Mouse (Mus musculus) left cerebral cortex, adult 18-20 months (tissue): ENCODE data around the gene Selenov. TPM values are rescaled to one million over a fixed set of nuclear protein-coding genes. Genes with fewer than 3 reads are reported as not detected.

Experiments
- DNase-seq, 2 experiments: peaks; one replicate each; pipeline ENCODE4 v3.0.0; 2021 to 2022; ENCODE audit warnings: low spot score in 2 of 2, mixed read lengths in 1 of 2
- long read RNA-seq, 2 experiments: library from polyadenylated mRNA; stranded (forward); transcript quantifications; one replicate each; pipeline ENCODE4 v2.0.0; 2021
- total RNA-seq, 2 experiments: library from RNA; stranded (reverse); gene quantifications; 2 replicates each; pipeline ENCODE4 v1.2.3; 2021

Gene Selenov
- total RNA-seq: under 1 TPM in 1 of 2 experiments, not detected in 1; 0.44 TPM
- long read RNA-seq, experiment 1, partial matches to known transcripts: 0 of 1 reads
- long read RNA-seq, experiment 1, other reads (novel, unspliced or antisense): 1 of 1 reads
- long read RNA-seq, experiment 2: 0 reads

DNA sequence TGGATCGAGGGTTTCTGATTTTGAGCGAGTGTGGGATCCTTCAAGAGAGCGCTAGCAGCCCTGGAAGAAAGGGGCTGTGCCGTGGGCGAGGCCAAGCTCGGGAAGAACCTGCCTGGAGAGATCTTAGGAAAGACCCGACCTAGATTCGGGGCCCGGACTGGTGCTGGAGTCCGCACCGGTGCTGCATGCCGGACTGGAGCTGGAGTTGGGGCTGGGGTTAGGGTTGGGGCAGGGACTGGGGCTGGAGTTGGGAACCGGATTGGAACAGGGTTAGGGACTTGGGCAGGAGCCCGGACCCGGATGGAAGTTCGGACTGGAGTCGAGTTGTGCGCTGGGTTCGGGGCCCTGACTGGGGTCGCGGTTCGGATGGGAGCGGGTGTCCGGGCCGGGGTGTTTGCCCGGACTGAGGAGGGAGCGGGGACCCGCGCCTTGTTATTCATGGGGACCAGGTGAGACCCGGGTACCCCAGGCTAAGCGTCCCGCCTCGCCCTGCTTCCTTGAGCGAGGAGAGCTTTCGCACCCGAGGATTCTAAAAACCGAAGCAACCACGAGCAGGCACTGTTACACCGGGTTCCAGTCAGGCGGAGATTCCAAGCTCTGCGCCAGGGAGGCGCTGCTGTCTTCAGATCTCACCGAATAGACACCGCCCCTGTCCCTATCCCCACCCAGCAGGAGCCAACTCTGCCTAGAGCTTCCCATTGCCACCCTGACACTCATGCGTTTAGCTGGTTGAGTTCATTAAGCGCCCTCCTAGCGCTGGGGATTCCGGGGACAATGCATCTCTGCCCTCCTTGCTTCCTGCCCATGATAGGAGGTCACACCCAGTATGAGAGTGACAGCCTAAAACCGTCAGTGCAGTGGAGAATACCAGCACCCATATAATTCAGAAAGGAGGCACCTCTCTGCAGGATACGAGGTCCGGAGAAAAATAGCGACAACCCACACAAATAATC lies at the start of gene Selenov:
TSS of gene Selenov (minus strand) at position 549 of the 953 bp plus-strand sequence.
- DNase-seq: peak; percentile 39 to 47

DNA sequence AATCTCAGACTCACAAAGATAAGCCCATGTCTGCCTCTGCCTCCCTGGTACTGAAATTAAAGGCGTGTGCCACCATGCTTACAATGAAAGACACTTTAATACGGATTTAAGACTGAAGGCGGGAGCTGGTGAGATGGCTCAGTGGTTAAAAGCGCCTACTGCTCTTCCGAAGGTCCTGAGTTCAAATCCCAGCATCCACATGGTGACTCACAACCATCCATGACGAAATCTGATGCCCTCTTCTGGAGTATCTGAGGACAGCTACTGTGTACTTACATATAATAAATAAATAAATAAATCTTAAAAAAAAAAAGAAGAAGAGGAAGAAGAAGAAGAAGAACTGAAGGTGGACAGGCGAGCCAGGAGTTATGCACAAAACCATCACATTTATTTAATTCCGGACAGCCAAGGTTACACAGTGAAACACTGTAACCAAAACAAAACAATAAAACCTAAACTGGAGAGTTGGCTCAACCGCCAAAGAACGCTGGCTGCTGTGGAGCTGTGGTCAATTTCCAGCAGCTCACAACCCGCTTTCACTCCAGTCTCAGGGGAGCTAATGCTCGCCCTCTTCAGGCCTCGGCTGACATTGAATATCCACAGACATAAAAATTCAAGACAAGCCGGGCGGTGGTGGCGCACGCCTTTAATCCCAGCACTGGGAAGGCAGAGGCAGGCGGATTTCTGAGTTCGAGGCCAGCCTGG lies 48.4 kb upstream of the Selenov start:
- no peak for DNase-seq

DNA sequence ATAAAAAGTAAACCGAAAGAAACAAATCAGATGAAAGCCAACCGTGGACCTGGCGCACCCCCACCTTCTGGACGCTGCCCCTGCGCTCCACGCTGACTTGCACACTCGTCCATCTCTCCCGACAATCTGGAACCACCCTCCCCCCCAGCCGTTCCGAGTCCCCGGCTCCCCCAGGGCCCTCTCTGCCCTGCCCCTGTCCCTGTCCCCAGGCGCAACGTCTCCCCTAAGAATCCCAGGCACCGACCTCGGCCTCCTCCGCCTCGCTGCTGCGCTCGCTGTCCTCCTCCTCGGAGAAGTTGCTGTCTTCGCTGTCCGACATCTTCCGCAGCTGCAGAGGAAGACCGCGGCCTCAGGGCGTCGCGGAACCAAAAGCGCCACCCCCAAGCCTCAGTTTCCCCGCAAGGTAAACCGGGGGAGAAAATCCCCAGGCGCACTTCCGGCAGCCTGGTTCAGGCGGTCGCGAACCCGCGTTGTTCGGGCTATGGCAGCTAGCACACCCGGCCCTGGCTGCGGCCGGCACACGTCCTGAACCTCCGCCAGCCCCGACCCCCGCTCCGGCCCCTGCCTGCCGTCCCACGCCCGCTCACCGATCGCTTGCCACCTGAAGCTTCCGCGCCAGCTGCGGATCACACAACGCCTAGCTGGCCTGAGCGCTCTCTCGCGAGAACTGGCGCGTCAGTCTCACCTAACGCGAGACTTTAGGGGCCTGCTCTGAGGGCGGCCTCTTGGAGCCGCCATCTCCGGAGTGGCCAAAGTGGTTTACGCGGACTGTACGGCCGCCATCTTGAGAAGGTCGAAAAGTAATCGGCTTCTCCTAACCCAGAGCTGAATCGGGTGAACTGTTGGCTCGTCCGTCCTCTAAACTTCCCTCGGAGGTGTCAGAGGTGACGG lies 47.4 kb upstream of the Selenov start, which contains the start of gene Supt5:
TSS of gene Supt5 (minus strand) at position 639 of the 891 bp plus-strand sequence.
- DNase-seq: peak; percentile 96 to 97

DNA sequence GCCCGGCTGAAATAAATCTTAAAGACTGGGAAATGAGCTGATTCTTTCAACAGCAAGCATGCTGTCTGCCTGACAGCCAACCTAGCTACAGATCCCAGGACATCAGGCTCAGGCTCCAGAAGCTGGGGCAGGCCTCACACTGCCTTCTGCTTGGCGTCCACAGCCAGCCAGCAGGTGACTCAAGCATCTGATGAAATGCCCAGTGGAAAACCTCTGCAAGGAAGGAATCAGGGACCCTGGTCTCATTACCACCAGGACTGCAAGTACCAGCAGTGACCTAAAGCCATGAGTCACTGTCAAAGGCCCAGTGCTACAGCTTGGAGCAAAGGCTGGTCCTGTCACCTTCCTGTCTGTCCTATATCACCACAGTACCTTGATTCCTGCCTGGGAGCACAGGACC lies 44.5 kb upstream of the Selenov start:
- DNase-seq: no peak

DNA sequence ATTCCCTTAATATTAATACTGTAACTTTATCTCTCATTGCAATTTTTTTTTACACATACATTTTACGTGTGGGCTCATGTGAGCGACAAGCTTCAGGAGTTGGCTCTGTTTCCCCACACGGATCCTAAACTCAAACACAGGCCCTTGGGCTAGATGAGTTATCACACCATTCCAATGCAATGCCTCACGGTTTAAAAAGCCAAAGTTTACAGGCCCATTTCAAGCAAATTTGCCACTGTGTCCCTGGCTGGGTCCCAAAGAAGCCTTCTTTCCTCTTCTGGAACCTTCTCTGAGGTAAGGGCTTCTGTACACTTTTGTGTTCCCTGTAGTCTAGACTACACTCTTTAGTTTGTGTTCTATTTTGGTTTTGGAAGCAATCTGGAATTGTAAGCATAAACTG lies 43.5 kb upstream of the Selenov start:
- no peak for DNase-seq

DNA sequence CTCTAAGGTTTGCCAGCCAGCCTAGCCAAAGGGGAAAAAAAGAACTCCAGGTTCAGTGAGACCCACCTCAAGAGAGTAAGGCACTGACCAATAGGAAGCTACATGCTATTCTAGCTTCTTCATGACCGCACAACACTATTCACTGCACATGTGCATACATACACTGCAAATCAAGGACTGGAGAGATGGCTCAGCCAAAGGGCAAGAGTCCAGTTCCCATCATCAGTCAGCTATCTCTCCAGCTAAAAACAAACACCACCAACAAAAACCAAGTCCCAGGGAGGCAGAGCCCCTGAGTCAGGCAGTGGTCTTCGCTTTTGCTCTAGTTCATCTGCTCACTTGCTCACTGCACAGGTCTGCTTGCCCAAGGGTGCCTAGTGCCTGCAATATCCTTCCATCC lies 37.3 kb upstream of the Selenov start:
- DNase-seq: no peak

DNA sequence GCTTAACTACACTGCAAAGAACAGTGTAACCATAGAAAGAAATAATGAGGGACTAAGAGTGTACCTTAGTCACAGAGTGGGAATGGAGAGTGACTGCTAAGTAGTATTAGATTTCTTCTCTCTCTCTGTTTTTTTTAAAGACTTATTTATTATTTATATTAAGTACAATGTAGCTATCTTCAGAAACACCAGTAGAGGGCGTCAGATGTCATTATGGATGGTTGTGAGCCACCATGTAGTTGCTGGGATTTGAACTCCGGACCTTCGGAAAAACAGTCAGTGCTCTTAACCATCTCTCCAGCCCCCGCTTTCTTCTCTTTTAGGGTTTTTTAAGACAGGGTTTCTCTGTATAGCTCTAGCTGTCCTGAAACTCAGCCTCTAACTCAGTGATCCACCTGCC lies 35.5 kb upstream of the Selenov start:
- no peak for DNase-seq

DNA sequence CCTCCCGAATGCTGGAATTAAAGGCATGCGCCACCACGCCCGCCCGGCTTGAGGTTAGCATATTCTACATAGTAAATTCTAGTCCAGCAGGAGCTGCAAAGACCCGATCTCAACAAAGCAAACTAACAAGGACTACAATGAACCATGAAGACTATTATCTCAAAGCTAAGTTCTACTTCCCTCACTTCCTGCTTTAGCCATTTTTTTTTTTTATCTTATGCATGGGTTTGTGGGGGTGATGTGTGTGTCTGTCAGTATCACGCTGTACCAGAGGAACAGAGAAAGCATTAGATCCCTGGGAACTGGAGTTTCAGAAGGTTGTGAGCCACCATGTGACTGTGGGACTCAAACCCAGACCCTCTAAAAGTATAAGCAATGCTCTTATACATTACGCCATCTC lies 34.3 kb upstream of the Selenov start:
- no peak for DNase-seq

DNA sequence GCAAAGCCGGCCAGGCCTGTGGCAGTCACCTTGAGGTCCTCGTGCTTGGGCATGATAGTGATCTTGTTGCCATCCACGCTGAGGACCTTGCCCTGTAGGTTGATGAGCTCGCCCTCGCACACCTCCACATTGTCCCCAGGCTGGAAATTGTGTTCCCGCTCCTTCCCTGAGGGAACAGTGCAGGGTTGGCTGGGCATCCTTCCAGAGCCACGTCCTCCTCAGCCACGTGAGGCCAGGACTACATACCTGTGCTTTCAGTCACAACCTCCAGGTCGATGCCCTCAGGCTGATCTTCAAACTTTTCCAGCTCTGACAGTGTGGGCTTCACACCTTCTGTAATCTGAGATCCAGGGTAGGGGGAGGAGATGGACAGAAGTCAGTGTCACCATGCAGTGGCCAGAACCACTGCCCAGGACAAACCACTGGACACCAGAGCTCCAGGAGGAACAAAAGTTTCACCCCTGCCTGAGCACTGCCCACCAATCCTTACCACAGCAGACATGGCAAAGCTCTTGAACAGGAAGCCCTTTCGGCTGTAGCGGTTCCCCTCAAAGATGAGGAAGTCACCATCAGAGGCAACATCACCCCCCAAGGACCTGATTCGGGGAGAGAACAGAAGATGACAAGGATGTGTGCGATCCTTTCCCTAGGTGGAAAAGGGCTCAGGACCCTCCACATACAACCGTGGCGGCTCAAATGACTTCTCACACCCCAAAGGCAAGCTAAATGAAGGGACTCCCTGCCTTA lies 31.2 kb upstream of the Selenov start:
- DNase-seq: no peak

DNA sequence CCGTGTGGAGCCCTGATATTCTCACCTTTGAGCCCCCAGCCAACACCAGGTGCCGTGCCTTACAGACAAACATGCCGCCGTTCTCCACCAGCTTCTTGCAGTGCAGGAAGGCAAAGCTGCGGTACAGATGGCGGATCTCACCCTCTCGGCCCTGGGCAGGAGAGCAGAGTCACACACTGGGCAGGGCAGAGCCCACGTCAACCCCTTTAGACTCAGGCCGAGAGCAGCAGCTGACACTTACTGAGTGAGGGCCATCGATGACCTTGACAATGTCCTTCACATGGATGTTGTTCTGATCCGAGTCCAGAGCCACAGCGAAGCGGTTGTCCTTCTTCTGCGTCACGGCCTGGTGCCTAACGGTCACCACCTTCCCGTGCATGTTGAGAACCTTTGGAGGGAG lies 27.7 kb upstream of the Selenov start:
- DNase-seq: no peak

DNA sequence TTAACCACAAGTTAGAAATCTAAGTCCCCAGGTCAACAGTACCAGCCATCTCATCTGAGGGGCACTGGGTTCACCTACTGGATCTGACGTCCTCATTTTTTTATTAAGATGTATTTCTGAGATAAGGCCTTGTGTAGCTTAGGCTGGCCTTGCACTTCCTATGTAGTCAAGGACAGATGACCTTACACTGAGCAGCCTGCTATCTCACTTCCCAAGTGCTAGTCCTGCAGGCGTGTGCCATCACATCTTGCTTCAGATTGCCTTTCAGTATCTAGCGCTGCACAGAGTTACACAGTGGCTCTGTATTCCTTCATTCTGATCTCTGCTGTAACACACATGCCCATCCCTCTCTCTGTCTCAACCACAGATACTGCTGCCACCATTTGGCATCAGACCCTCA lies 27.1 kb upstream of the Selenov start:
- DNase-seq: no peak

DNA sequence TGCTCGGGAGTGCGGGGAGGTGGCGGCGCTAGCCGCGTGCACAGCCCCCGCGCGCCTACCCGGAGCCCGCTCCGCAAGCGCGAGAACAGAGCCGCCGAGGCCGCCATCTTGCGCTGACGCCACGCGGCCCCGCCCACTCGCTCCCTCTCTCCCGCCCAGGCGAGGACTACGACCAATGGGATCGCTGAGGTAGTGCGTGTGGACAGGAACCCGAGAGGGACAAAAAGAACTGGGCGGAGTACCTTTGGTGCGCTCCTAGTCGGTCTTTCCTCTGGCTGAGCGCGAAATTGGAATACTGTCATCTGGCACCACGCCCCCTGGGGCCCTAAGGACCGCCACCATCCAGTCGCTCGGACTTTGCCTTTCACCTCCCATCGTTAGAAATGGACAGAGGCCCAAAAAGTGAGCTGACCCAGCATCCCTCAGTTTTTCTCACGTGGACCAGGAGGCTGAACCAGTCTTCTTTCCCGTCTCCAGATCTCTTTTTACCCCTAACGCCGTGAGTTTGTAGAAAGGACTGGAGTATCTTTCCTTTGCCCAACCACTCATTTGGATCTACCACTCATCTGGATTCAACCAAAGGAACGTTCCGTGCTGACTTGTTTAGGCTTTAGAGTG lies 21.0 kb upstream of the Selenov start, which contains the start of gene Timm50:
TSS of gene Timm50 (minus strand) at position 147 of the 618 bp plus-strand sequence.
- DNase-seq: peak; percentile 99 to 100

DNA sequence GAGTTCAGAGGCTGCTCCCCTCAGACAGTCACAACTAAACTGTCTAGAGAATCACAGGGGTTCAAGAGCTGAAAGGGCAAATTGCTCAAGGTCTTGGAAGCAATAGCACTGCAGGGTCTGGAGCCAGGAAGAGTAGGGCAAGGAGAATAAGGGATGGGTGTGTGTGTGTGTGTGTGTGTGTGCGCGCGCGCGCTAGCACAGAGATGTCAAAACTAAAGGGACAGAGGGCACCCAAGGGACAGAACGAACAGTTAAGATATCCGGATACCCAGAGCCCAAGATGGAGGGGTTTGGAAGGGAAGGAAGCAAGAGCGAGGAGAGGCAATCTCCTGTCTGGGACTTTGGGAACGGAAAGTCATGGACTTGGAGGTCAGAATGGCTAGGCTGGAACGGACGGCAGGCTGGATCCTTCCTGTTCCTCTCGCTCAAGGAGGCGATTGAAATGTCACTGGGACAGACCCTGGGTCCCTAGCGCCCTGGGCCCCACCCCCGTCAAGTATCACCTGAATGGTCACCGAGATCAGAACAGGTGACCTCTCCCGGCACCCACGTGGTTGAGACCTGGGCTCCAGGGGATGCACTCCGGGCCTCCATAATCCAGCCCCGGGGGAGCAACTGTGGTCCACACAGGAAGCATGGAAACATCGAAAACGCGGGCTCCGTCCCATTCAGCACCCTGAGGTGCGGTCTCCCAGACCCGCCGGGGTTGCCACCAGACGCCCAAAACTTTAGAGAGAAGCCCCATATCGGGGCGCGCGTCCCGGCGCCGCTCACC lies 20.4 kb upstream of the Selenov start:
- no peak for DNase-seq

DNA sequence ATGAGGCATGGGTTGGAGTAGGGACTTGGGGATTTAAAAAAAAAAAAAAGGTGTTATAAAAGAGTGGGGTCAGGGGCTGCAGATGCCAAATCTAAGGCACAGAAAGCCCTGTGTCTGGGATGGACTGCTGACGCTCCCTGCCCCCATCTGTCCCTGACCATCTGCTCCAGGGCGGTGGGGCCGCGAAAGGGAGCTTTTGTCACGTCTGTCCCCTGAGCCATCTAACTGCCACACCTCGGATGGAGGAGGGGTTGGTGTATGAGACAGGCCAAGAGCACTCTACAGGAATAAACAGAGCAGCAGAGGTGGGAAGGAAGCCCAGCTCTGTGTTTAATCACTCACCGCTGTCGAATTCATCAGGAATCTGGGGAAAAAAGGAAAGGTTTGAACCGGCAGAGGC lies 18.8 kb upstream of the Selenov start:
- no peak for DNase-seq

DNA sequence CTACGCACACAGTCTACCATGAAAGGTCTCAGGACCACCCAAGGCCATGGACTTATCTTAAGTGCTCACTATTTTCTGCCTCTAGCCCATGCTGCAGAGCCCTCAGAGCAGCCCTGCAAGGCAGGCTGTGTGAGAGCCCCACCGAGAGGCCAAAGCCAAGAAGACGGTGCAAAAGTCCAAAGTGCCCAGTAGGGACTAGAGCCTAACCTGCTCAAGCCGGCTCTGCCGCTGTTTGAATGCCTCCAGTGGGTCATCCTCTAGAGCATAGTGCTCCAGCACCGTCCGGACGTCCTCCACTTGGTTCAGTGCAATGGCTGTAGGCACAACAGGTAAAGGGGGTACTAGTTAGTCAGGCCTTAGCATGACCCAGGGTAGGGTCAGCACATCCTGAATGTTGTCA lies 15.2 kb upstream of the Selenov start:
- no peak for DNase-seq

DNA sequence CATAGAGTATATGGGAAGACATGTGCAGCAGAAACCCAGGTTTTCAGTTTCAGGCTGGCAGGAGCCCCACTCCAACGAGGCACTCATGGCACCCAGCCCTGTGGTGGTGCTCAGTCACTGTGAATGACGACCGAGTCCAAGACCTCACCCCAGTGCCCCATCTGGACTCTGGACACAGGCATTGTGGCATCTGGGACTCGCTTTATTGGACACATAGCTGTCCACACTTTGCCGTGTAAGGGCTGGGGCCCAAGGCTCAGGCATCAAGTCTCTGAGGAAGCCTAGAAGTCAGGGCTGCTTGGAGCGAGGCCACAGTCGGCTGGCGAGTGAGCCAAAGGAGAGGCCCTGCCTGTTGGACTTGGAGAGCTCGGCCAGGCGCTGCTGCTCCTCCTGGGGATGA lies 14.7 kb upstream of the Selenov start:
- no peak for DNase-seq

DNA sequence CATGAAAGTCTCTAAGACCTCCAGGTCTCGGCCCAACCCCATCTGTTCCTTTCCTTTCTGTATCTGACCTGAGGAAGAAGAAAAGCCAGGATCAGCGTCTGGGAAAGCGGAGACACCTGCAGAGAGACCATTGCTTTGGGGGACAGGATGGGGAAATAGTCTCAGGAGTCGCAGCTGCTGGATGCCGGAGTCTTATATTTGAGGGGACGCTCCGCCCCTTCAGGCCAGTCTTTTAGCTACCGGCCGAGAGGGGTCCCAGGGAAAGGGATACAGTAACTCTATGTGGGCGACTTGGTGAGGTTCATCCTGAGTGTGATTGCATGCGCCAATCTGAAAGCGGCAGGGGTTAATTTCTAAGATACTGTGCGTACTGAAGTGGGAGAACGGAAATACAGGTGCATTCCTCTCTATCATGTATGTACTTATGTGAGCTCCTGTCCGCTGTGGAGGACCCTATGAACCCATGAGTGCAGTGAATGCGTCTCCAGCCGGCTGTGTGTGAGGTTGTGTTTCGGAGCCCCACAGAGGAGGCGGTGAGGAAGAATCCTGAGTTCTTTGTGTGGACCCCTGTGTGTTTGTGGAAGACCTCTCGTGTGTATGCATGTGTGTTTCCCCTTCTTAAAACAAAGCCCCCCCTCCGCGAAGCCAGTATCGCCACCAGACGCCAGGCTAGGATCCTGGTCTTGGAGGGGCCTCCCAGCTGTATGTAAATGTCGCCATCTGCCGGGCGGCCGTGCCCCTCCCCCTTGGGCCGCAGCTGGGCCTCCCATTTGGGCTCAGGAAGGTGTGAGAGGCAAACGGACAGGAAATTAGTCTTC lies 10.8 kb upstream of the Selenov start, which contains the start of gene Dll3:
TSS of gene Dll3 (minus strand) at position 623 of the 818 bp plus-strand sequence.
- DNase-seq: peak in 1 of 2 experiments; percentile 28
